Mouse (Mus musculus) liver, embryonic 14 days (tissue): Measurements from ENCODE around the gene Elf1. TPM values are rescaled to one million over a fixed set of nuclear protein-coding genes. Genes with fewer than 3 reads are reported as not detected.

ENCODE experiments used
- polyA plus RNA-seq: library from polyadenylated mRNA; depleted of rRNA; stranded (reverse); fragments of >200 nt; gene quantifications from 2 replicates; pipeline ENCODE4 v1.2.3, GENCODE M21; 2012; rRNA removed

Elf1 gene
- 9.6 and 11.7 TPM in 2 replicates for polyA plus RNA-seq

GRCm38 (mm10) chr14:79480624-79481338, at the start of gene Elf1:
Gene Elf1 (plus strand): TSS chr14:79481194.

GRCm38 (mm10) chr14:79451681-79452590, 29.1 kb upstream of the Elf1 start, which contains the start of gene Kbtbd6:
Gene Kbtbd6 (plus strand): TSS chr14:79451835.

GRCm38 (mm10) chr14:79481339-79482151, 551 bp downstream of the Elf1 start, which contains the start of gene Wbp4:
Gene Wbp4 (minus strand): TSS chr14:79481520.

GRCm38 (mm10) chr14:79587139-79587851, 106.3 kb downstream of the Elf1 start, which contains the start of gene Sugt1:
Gene Sugt1 (plus strand): TSS chr14:79587691.

Other genes with a start within 250 kb of the Elf1 start
- gene Zfp957, start 233.8 kb upstream of the Elf1 start, polyA plus RNA-seq, result not detected in 2 replicates
- 187 and 228 TPM in 2 replicates for gene Rgcc, start 179.5 kb upstream of the Elf1 start, polyA plus RNA-seq
- 11.7 and 13.3 TPM in 2 replicates for gene Naa16, start 90.4 kb upstream of the Elf1 start, polyA plus RNA-seq
- 2.6 and 2.7 TPM in 2 replicates for gene Mtrf1, start 83.4 kb upstream of the Elf1 start, polyA plus RNA-seq
- 2.1 and 2.6 TPM in 2 replicates for gene Kbtbd7, start 54.7 kb upstream of the Elf1 start, polyA plus RNA-seq
- 1.8 and 2.2 TPM in 2 replicates for gene Kbtbd6, start 29.4 kb upstream of the Elf1 start, polyA plus RNA-seq
- gene Wbp4, start 326 bp downstream of the Elf1 start, polyA plus RNA-seq, result 8.1 and 8.4 TPM in 2 replicates
- gene Sugt1, start 106.5 kb downstream of the Elf1 start, polyA plus RNA-seq, result 17.6 and 19.1 TPM in 2 replicates
- 0.07 TPM in 1 of 2 replicates, not detected in the other for gene Cnmd, start 181.0 kb downstream of the Elf1 start, polyA plus RNA-seq